Mouse (Mus musculus) forebrain, embryonic 16.5 days (tissue): ENCODE measurements at regions not wholly inside any gene's neighbourhood (a gene's known extent, or its start where the extent isn't known, plus 50 kb on each side); places are given as distances from the start of the nearest gene placed in this dataset. TPM values are rescaled to one million over a fixed set of nuclear protein-coding genes. Genes with fewer than 3 reads are reported as not detected.

Experiments
- ATAC-seq: fragments of 200-750 bp; cut with Nextera tagmentation; 2 replicates; pipeline ENCODE4 v1.8.0; 2017; ENCODE audit warnings: mild to moderate bottlenecking, moderate library complexity
- H3K27ac ChIP-seq: fragments of 300-500 bp; sonication (generic); 2 replicates; pipeline ENCODE4 v1.5.1; 2014; ENCODE audit warnings: low read length, control low read depth
- H3K27me3 ChIP-seq: fragments of 300-500 bp; sonication (generic); replicated peaks from 2 replicates; pipeline ENCODE4 v1.6.1; 2014; ENCODE audit warnings: low read length; ENCODE audit not compliant: control insufficient read depth, insufficient read depth
- H3K36me3 ChIP-seq: fragments of 300-500 bp; sonication (generic); 2 replicates; pipeline ENCODE4 v1.6.1; 2014; ENCODE audit not compliant: control insufficient read depth, insufficient read depth
- H3K4me1 ChIP-seq: fragments of 300-500 bp; sonication (generic); replicated peaks from 2 replicates; pipeline ENCODE4 v1.6.1; 2014; ENCODE audit warnings: low read length; ENCODE audit not compliant: control insufficient read depth, insufficient read depth
- H3K4me2 ChIP-seq: fragments of 300-500 bp; sonication (generic); 2 replicates; pipeline ENCODE4 v1.6.1; 2014; ENCODE audit warnings: mild to moderate bottlenecking, low read length, control low read depth
- H3K4me3 ChIP-seq: fragments of 300-500 bp; sonication (generic); replicated peaks from 2 replicates; pipeline ENCODE4 v1.5.1; 2014; ENCODE audit warnings: mild to moderate bottlenecking, low read length, control low read depth
- H3K9ac ChIP-seq: fragments of 300-500 bp; sonication (generic); replicated peaks from 2 replicates; pipeline ENCODE4 v1.6.1; 2014; ENCODE audit warnings: low read depth, low read length, control low read depth
- H3K9me3 ChIP-seq: fragments of 300-500 bp; sonication (generic); 2 replicates; pipeline ENCODE4 v1.6.1; 2016; ENCODE audit warnings: low read length; ENCODE audit not compliant: control insufficient read depth
- WGBS: fragments of 180-500 bp; shearing (Covaris S2); extraction: QIAGEN DNeasy Blood & Tissue Kit; methylation state at CpG from one replicate; pipeline ENCODE4 v1.1.7; 2014; 5-methylcytosine and 5-hydroxymethylcytosine counted together
- microRNA counts: library from miRNA; unstranded; fragments of <30 nt; microRNA quantifications from one replicate; lab custom pipeline; 2016
- microRNA-seq: library from miRNA; unstranded; fragments of <30 nt; microRNA quantifications from one replicate; pipeline ENCODE4, GENCODE M21; 2017

DNA sequence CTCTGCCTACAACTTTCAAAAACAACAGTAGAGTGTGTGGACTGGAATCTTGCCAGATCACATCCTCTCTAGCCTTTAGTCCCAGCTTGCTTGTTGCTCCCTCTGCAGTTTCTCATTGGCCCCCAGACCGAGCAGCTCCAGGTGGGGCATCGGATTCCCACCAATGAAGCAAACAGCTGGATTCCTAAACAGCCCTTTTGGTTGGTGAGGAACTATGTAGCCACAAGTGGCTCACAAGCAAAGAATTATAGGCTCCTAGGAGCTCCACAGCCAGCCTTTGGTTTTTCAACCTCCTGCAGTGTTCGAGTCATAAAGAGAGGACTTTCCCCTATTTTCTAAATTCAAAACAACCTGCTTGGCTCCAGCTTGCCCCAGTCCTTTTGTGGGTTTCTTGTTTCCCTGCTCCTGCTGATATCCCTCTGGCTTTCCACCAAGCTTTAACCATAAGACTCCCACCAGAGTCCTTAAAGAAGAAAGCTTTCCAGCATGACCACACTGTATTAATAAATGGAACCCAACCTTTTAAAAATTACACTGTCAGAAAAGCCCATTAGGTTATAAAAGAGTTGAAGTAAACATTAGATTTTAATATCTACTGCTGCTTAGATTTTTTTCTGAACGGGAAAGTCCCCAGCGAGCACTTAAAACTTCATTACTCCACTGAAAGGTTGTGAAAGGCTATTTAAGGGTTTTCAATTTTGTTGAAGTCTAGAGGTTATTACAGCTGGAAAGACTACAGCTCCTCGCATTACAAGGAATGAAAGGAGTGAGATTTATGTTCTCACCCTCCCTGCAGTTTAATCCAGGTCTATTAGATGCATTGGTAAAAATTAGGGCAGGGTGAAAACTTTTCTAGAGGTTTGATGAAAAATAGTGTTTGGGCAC, 677.8 kb upstream of the Tmpo start:
- no peaks in the 10 kb centered on the region for H3K27me3 ChIP-seq
- no peak overlapping the region for H3K27ac ChIP-seq
- H3K36me3 ChIP-seq, result no peaks in the 10 kb centered on the region
- H3K4me3 ChIP-seq, result no peak overlapping the region
- 18% methylated on average over 6 of the region's 6 CpGs for WGBS
- H3K4me2 ChIP-seq, result no peak overlapping the region
- no peak for ATAC-seq
- H3K9ac ChIP-seq, result no peak overlapping the region
- H3K4me1 ChIP-seq, result no peaks in the 10 kb centered on the region
- no peaks in the 10 kb centered on the region for H3K9me3 ChIP-seq

DNA sequence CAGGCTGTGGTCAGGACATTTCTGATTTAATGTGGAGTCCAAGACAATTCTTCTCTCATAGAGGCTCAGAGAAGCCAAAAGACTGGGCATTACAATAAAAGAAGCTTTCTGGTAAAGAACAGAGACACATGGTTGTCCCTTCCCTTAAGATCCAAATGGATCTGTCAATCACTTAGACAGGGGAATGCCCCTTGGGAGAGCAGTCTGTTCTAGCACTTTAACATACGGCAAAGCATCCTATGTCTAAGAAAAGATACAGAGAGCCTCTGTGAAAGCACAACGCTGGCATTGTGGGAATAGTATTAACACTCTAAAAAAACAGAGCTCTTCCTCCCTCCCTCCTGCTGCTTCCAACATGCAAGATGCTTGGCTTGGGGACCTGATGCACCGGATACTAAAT, 646.0 kb upstream of the Tmpo start:
- H3K27me3 ChIP-seq, result no peaks in the 10 kb centered on the region
- WGBS, result 44% methylated on average over 3 of the region's 3 CpGs
- H3K9ac ChIP-seq, result no peak overlapping the region
- H3K4me1 ChIP-seq, result no peaks in the 10 kb centered on the region
- H3K4me2 ChIP-seq, result no peak overlapping the region
- H3K4me3 ChIP-seq, result no peak overlapping the region
- H3K9me3 ChIP-seq, result no peaks in the 10 kb centered on the region
- peak; percentile 47; the same call in 1 of the 2 replicates for ATAC-seq
- no peaks in the 10 kb centered on the region for H3K36me3 ChIP-seq
- H3K27ac ChIP-seq, result no peak overlapping the region

GRCm38 (mm10) chr10:91823499-91823898, 642.4 kb upstream of the Tmpo start:
- Histone ChIP-seq H3K4me3 (no peak overlapping the region), H3K9ac (no peak overlapping the region), H3K4me2 (no peak overlapping the region), H3K27me3 (no peaks in the 10 kb centered on the region), H3K27ac (no peak overlapping the region), H3K4me1 (no peaks in the 10 kb centered on the region), H3K36me3 (no peaks in the 10 kb centered on the region), H3K9me3 (no peaks in the 10 kb centered on the region)
- WGBS, result 91% methylated on average over 5 of the region's 5 CpGs
- ATAC-seq, result no peak

- no peaks in the 10 kb centered on the region for H3K4me1 ChIP-seq
- H3K9ac ChIP-seq, result no peak overlapping the region
- WGBS, result 62% methylated on average over 3 of the region's 3 CpGs
- no peak overlapping the region for H3K4me3 ChIP-seq
- H3K9me3 ChIP-seq, result no peaks in the 10 kb centered on the region
- peak; percentile 65 for ATAC-seq
- H3K27ac ChIP-seq, result no peak overlapping the region
- no peaks in the 10 kb centered on the region for H3K36me3 ChIP-seq
- no peak overlapping the region for H3K4me2 ChIP-seq
- no peaks in the 10 kb centered on the region; the same call in 1 of the 2 replicates for H3K27me3 ChIP-seq
Measured at GRCm38 (mm10) chr10:91804870-91805269, 623.8 kb upstream of the Tmpo start.

MicroRNAs in the stretch of these regions (microRNA counts, 519-probe panel; counts per million panel counts)
- microRNA mmu-miR-135a (lab: Ali Mortazavi, UCI), result 4,724 counts per million, percentile 99 among the panel's probes with 10 or more counts

Small RNAs in the stretch of these regions (microRNA-seq; reads per million reads assigned to microRNA genes)
- gene Gm22582 (not detected), gene Mir1251 (175 reads per million, percentile 61 among the genes with 10 or more reads in this experiment), gene Mir135a-2 (91.7 reads per million, percentile 53 among the genes with 10 or more reads in this experiment)
